Mouse (Mus musculus): Measurements from ENCODE around the gene Rnf38.

GRCm38 (mm10) chr4:44106297-44106821 is 127.2 kb downstream of the Rnf38 start:
- TF ChIP-seq CTCF (IDR thresholded peaks at IDR 0.05; ENCODE audit: insufficient read depth, low read length) = no peak
- TF ChIP-seq POLR2A (IDR thresholded peaks at IDR 0.05; ENCODE audit: borderline replicate concordance, extremely low read depth, low read depth, low read length) = no peak
